Mouse (Mus musculus) activated CD4-positive, CD25-positive, alpha-beta regulatory T cell, adult 9 weeks (primary cell): Measurements from ENCODE around the gene Nudcd2. TPM values are rescaled to one million over a fixed set of nuclear protein-coding genes. Genes with fewer than 3 reads are reported as not detected.

Source experiments
- polyA plus RNA-seq: library from polyadenylated mRNA; unstranded; fragments of 100-300 nt; shearing (Covaris generic); gene quantifications from one replicate; pipeline ENCODE4 v1.2.1, GENCODE M21; 2017

Nudcd2 gene
- 69.0 TPM for polyA plus RNA-seq

GRCm38 (mm10) chr11:40733339-40734174 is at the start of gene Nudcd2, which contains the start of gene Hmmr:
TSS of gene Nudcd2 (plus strand) at chr11:40733667.
TSS of gene Hmmr (minus strand) at chr11:40733422.

GRCm38 (mm10) chr11:40695103-40695502 is 38.4 kb upstream of the Nudcd2 start, which contains the start of gene Mat2b:
TSS of gene Mat2b (minus strand) at chr11:40695203.

GRCm38 (mm10) chr11:40755109-40755627 is 21.7 kb downstream of the Nudcd2 start, which contains the start of gene Ccng1:
TSS of gene Ccng1 (minus strand) at chr11:40755311.

Other genes starting within 250 kb of the Nudcd2 start
- gene Mat2b, start 38.5 kb upstream of the Nudcd2 start, polyA plus RNA-seq: 272 TPM
- 3.7 TPM for gene Hmmr, start 245 bp upstream of the Nudcd2 start, polyA plus RNA-seq
- gene Ccng1, start 21.6 kb downstream of the Nudcd2 start, polyA plus RNA-seq: 199 TPM